Comparison of ENCODE assay signal across 8 mouse cellular contexts in genomic region chr2:122148242-122148917, GRCm38 (mm10). TPM values are rescaled to one million over a fixed set of nuclear protein-coding genes. Genes with fewer than 3 reads are reported as not detected.
A peak's percentile ranks its signal among the peaks of the same experiment; 100 is the strongest.
DNase-seq lines count a peak whose midpoint lies in the region; ATAC-seq and TF ChIP-seq lines count a peak whose summit lies in the region.

No protein-coding gene starts in this region.

- DNase-seq in 3T3-L1 (ENCODE audit: low read depth, low spot score) (peak; percentile 85), adipocyte (ENCODE audit: low spot score) (peak; percentile 81)
- DNase-seq in kidney, postnatal 0 days (ENCODE audit: low spot score) = peak; percentile 76
- peak; percentile 85 to 87 for DNase-seq in lung, adult 18-20 months
- peak; percentile 59 to 71 for DNase-seq in thymus, adult 18-20 months

- H3K4me1 ChIP-seq in embryonic fibroblast, embryonic 13.5 days (ENCODE audit: control insufficient read depth, insufficient read depth, low read length) = 0 out of 2 replicates have a peak, but pooled peaks cover 6% of the 10 kb centered on the region
- H3K4me1 ChIP-seq in heart, embryonic 15.5 days (replicated peaks) = peaks cover 16% of the 10 kb centered on the region
- H3K4me1 ChIP-seq in kidney, postnatal 0 days (replicated peaks; ENCODE audit: insufficient read depth, low read length) = peaks cover 4% of the 10 kb centered on the region; the same call in 1 of the 2 replicates
- H3K4me1 ChIP-seq in neural tube, embryonic 12.5 days = peaks cover 7% of the 10 kb centered on the region; the same call in 1 of the 2 replicates

- no peaks in the 10 kb centered on the region for H3K9me3 ChIP-seq in heart, embryonic 15.5 days (replicated peaks)
- H3K9me3 ChIP-seq in kidney, postnatal 0 days (replicated peaks; ENCODE audit: low read length) = no peaks in the 10 kb centered on the region
- no peaks in the 10 kb centered on the region for H3K9me3 ChIP-seq in neural tube, embryonic 12.5 days

- H3K27ac ChIP-seq in embryonic fibroblast, embryonic 13.5 days (ENCODE audit: insufficient read depth, low read length) = peak overlapping the region; percentile 60
- H3K27ac ChIP-seq in heart, embryonic 15.5 days = peak overlapping the region; percentile 84
- peak overlapping the region; percentile 82; the same call in 1 of the 2 replicates for H3K27ac ChIP-seq in kidney, postnatal 0 days
- no peak overlapping the region for H3K27ac ChIP-seq in neural tube, embryonic 12.5 days

- no peak for TF ChIP-seq POLR2A in embryonic fibroblast, embryonic 13.5 days (IDR thresholded peaks at IDR 0.05; ENCODE audit: low read depth, low read length)

- peak overlapping the region; percentile 77 for H3K4me2 ChIP-seq in heart, embryonic 15.5 days
- peak overlapping the region; percentile 83 for H3K4me2 ChIP-seq in kidney, postnatal 0 days (ENCODE audit: low read length)
- peak overlapping the region; percentile 80 for H3K4me2 ChIP-seq in neural tube, embryonic 12.5 days (replicated peaks)

- 29% methylated on average over 18 of the region's 18 CpGs for WGBS in heart, embryonic 15.5 days
- WGBS in kidney, postnatal 0 days = 20% methylated on average over 18 of the region's 18 CpGs
- 37% methylated on average over 18 of the region's 18 CpGs for WGBS in neural tube, embryonic 12.5 days

- 0 out of 2 replicates have a peak, but pooled peaks cover 6% of the 10 kb centered on the region for H3K36me3 ChIP-seq in heart, embryonic 15.5 days
- H3K36me3 ChIP-seq in kidney, postnatal 0 days (ENCODE audit: insufficient read depth, low read length) = 0 out of 2 replicates have a peak, but pooled peaks cover 10% of the 10 kb centered on the region
- no peaks in the 10 kb centered on the region for H3K36me3 ChIP-seq in neural tube, embryonic 12.5 days

- TF ChIP-seq CTCF in embryonic fibroblast, embryonic 13.5 days (IDR thresholded peaks at IDR 0.05; ENCODE audit: borderline replicate concordance, insufficient read depth, low read length) = no peak
- TF ChIP-seq CTCF in kidney, postnatal 0 days (IDR thresholded peaks at IDR 0.05; ENCODE audit: low read depth) = no peak

- no peaks in the 10 kb centered on the region for H3K27me3 ChIP-seq in heart, embryonic 15.5 days
- H3K27me3 ChIP-seq in kidney, postnatal 0 days (ENCODE audit: insufficient read depth, low read length) = no peaks in the 10 kb centered on the region
- H3K27me3 ChIP-seq in neural tube, embryonic 12.5 days (replicated peaks) = no peaks in the 10 kb centered on the region

- no peak; the same call in 1 of the 2 replicates for ATAC-seq in heart, embryonic 15.5 days (replicated peaks; ENCODE audit: insufficient number of reproducible peaks, insufficient read depth, low FRiP score, low read depth)
- peak; percentile 45; the same call in 1 of the 2 replicates for ATAC-seq in kidney, postnatal 0 days (replicated peaks; ENCODE audit: low FRiP score, low read depth)
- peak; percentile 27; the same call in 1 of the 2 replicates for ATAC-seq in neural tube, embryonic 12.5 days (ENCODE audit: low FRiP score, low read depth)

- peak overlapping the region; percentile 83 for H3K9ac ChIP-seq in heart, embryonic 15.5 days
- H3K9ac ChIP-seq in kidney, postnatal 0 days (ENCODE audit: low read depth, low read length) = peak overlapping the region; percentile 76
- peak overlapping the region; percentile 70 for H3K9ac ChIP-seq in neural tube, embryonic 12.5 days

- H3K4me3 ChIP-seq in embryonic fibroblast, embryonic 13.5 days (ENCODE audit: insufficient read depth, low read length) = peak overlapping the region; percentile 83
- H3K4me3 ChIP-seq in heart, embryonic 15.5 days = peak overlapping the region; percentile 82
- H3K4me3 ChIP-seq in kidney, postnatal 0 days (replicated peaks; ENCODE audit: low read depth, low read length) = peak overlapping the region; percentile 68
- peak overlapping the region; percentile 63 for H3K4me3 ChIP-seq in neural tube, embryonic 12.5 days

RNA-seq across cellular contexts. Expression of gene B2m, which starts 0.9 kb away (rescaled TPM):
- polyA plus RNA-seq in embryonic fibroblast, embryonic 13.5 days (2011; ENCODE audit: insufficient read length, low read depth, missing spikeins) = 1,628 and 1,672 TPM in 2 replicates
- polyA plus RNA-seq in heart, embryonic 15.5 days (2015; fragmentation: Nextera tagmentation; extraction: Ambion mirVana) = 260 and 322 TPM in 2 replicates
- polyA plus RNA-seq in kidney, postnatal 0 days (2015; fragmentation: Nextera tagmentation; extraction: Ambion mirVana) = 437 and 500 TPM in 2 replicates
- polyA plus RNA-seq in neural tube, embryonic 12.5 days (2016; fragmentation: Nextera tagmentation; extraction: Ambion mirVana) = 115 and 118 TPM in 2 replicates

RNA-seq across cellular contexts. Expression of gene Trim69, which starts 12.1 kb away (rescaled TPM):
- polyA plus RNA-seq in embryonic fibroblast, embryonic 13.5 days (2011; ENCODE audit: insufficient read length, low read depth, missing spikeins) = 0.37 and 0.68 TPM in 2 replicates
- polyA plus RNA-seq in heart, embryonic 15.5 days (2015; fragmentation: Nextera tagmentation; extraction: Ambion mirVana) = not detected in 2 replicates
- polyA plus RNA-seq in kidney, postnatal 0 days (2015; fragmentation: Nextera tagmentation; extraction: Ambion mirVana) = not detected in 2 replicates
- polyA plus RNA-seq in neural tube, embryonic 12.5 days (2016; fragmentation: Nextera tagmentation; extraction: Ambion mirVana) = not detected in 2 replicates

RNA-seq across cellular contexts. Expression of gene Spg11, which starts 30.2 kb away (rescaled TPM):
- 21.0 and 21.7 TPM in 2 replicates for polyA plus RNA-seq in embryonic fibroblast, embryonic 13.5 days (2011; ENCODE audit: insufficient read length, low read depth, missing spikeins)
- polyA plus RNA-seq in heart, embryonic 15.5 days (2015; fragmentation: Nextera tagmentation; extraction: Ambion mirVana) = 4.7 and 5.8 TPM in 2 replicates
- 6.0 TPM in 2 replicates for polyA plus RNA-seq in kidney, postnatal 0 days (2015; fragmentation: Nextera tagmentation; extraction: Ambion mirVana)
- 9.6 and 10.5 TPM in 2 replicates for polyA plus RNA-seq in neural tube, embryonic 12.5 days (2016; fragmentation: Nextera tagmentation; extraction: Ambion mirVana)

RNA-seq across cellular contexts. Expression of gene Patl2, which starts 37.6 kb away (rescaled TPM):
- not detected in 2 replicates for polyA plus RNA-seq in embryonic fibroblast, embryonic 13.5 days (2011; ENCODE audit: insufficient read length, low read depth, missing spikeins)
- polyA plus RNA-seq in heart, embryonic 15.5 days (2015; fragmentation: Nextera tagmentation; extraction: Ambion mirVana) = 0.05 and 0.10 TPM in 2 replicates
- polyA plus RNA-seq in kidney, postnatal 0 days (2015; fragmentation: Nextera tagmentation; extraction: Ambion mirVana) = 0.04 and 0.06 TPM in 2 replicates
- not detected in 2 replicates for polyA plus RNA-seq in neural tube, embryonic 12.5 days (2016; fragmentation: Nextera tagmentation; extraction: Ambion mirVana)

RNA-seq across cellular contexts. Expression of gene Terb2, which starts 37.7 kb away (rescaled TPM):
- not detected in 2 replicates for polyA plus RNA-seq in embryonic fibroblast, embryonic 13.5 days (2011; ENCODE audit: insufficient read length, low read depth, missing spikeins)
- polyA plus RNA-seq in heart, embryonic 15.5 days (2015; fragmentation: Nextera tagmentation; extraction: Ambion mirVana) = not detected in 2 replicates
- not detected in 2 replicates for polyA plus RNA-seq in kidney, postnatal 0 days (2015; fragmentation: Nextera tagmentation; extraction: Ambion mirVana)
- not detected in 2 replicates for polyA plus RNA-seq in neural tube, embryonic 12.5 days (2016; fragmentation: Nextera tagmentation; extraction: Ambion mirVana)
